Mouse (Mus musculus) heart, adult 2 months (tissue): ENCODE results near the gene Ankib1.

Source experiments
- CTCF ChIP-seq: fragments of 200-600 bp; IDR thresholded peaks from 2 replicates; pipeline ENCODE4 v1.8.1; 2022; ENCODE audit warnings: antibody characterized with exemption, mild to moderate bottlenecking, moderate library complexity
- EP300 ChIP-seq: fragments of 200-500 bp; IDR thresholded peaks from 2 replicates; pipeline ENCODE4 v1.6.1; 2011; ENCODE audit warnings: low read depth, low read length, control low read depth; ENCODE audit not compliant: insufficient read depth

DNA sequence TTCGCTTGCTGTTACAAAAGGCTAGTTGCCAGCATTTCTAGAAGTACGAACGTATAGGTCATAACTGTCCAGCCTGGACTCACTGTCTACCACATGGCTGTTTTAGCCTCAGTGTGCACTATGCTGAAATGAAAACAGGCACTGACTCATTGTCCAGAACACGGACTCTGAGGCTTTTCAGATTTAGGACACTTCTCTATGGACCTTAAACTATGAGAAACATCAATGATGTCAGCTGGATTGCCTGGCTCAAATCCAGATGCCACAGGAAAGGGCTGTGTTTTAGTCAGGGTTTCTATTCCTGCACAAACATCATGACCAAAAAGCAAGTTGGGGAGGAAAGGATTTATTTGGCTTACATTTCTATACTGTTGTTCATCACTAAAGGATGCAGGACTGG lies 15.2 kb downstream of the Ankib1 start:
- TF ChIP-seq EP300: no peak
- TF ChIP-seq CTCF: no peak
